ENCODE assay signal across 18 mouse cellular contexts in genomic region chr6:54124519-54124918, GRCm38 (mm10).
"Had no signal": no experiment of that assay in that cellular context is flagged by ENCODE, and none has a peak within 500 bp of the region (broad histone marks: within the 10 kb centered on the region; RNA-seq: fewer than 3 reads in every experiment).

No protein-coding gene starts in this region.

- H3K36me3 ChIP-seq: midbrain, embryonic 10.5 days; midbrain, embryonic 12.5 days; neural tube, embryonic 13.5 days; neural tube, embryonic 15.5 days had no signal

- H3K9ac ChIP-seq: lung, embryonic 14.5 days; midbrain, embryonic 12.5 days; neural tube, embryonic 13.5 days; neural tube, embryonic 15.5 days had no signal

- ATAC-seq: midbrain, embryonic 16.5 days had no signal

- H3K27me3 ChIP-seq: midbrain, embryonic 12.5 days; neural tube, embryonic 13.5 days; neural tube, embryonic 15.5 days had no signal

- DNase-seq: lung, embryonic 14.5 days; lung, postnatal 10 days; lung, postnatal 4 days; midbrain, embryonic 14.5 days; retina, postnatal 1 day; right cerebral cortex, adult 18-20 months; right cerebral cortex, postnatal 25 days; right cerebral cortex, postnatal 4 days; spleen, adult 18-20 months; thymus, adult 18-20 months; thymus, postnatal 14 days; thymus, postnatal 36 days had no signal

- H3K27ac ChIP-seq: midbrain, embryonic 10.5 days; midbrain, embryonic 12.5 days; neural tube, embryonic 13.5 days; neural tube, embryonic 15.5 days had no signal

- H3K4me3 ChIP-seq: midbrain, embryonic 10.5 days; midbrain, embryonic 12.5 days; myocyte; neural tube, embryonic 13.5 days; neural tube, embryonic 15.5 days had no signal

- H3K9me3 ChIP-seq: midbrain, embryonic 10.5 days; midbrain, embryonic 12.5 days; neural tube, embryonic 13.5 days; neural tube, embryonic 15.5 days had no signal

- H3K4me2 ChIP-seq: lung, embryonic 14.5 days; midbrain, embryonic 12.5 days; neural tube, embryonic 13.5 days; neural tube, embryonic 15.5 days had no signal
